Mouse (Mus musculus): ENCODE measurements around the gene Fam160b1.

GRCm38 (mm10) chr19:57323087-57323486, 37.4 kb upstream of the Fam160b1 start:
- no peak for TF ChIP-seq CTCF (IDR thresholded peaks at IDR 0.05; ENCODE audit: control insufficient read depth, insufficient read depth, low read length)
- no peak for TF ChIP-seq POLR2A (IDR thresholded peaks at IDR 0.05; ENCODE audit: borderline replicate concordance, control insufficient read depth, low read depth, low read length)
